Mouse (Mus musculus) adrenal gland, adult 2 months (tissue): ENCODE measurements around the gene Stx8. TPM values are rescaled to one million over a fixed set of nuclear protein-coding genes. Genes with fewer than 3 reads are reported as not detected.

Experiments
- DNase-seq: peaks from one replicate; pipeline ENCODE4 v3.0.0; 2021
- polyA plus RNA-seq: library from polyadenylated mRNA; depleted of rRNA; stranded (reverse); fragments of >200 nt; gene quantifications from 2 replicates; pipeline ENCODE4 v1.2.3, GENCODE M21; 2012
- total RNA-seq, 2 experiments: library from RNA; stranded (reverse); gene quantifications; 2 replicates each; pipeline ENCODE4 v1.2.3; 2021

The Stx8 gene
- total and polyA plus RNA-seq, 3 experiments, result 2.2 to 36.1 (median 28.5) TPM

DNA sequence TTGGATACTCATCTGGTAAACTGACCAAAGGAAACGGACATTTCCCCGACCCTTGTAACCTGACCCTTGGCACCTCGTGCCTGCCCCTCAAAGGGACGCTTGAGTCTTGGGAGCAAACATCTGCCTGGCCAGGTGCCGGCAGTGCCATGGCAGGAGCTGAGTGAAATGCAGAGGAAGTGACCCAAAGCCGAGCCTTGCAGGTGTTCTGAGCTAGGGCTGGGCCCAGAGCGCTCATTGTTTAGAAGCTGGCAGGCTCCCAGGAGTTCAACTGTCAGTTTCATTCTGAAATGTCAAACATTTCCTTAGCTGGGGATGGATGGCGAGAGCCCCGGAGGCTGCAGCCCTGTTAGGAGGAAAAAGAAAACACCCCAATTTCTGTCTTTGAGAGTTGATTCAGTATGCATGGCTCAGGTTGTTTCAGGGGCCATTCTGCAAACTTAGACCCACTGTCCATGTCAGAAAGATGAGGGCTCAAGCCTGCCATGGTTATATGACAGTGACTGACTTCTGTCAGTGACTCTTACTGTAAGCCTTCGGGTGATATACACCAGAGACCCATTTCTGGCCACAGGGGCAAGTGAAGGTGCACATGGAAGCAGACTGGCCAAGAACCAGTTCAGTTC lies 233.9 kb downstream of the Stx8 start:
- DNase-seq, result no peak

DNA sequence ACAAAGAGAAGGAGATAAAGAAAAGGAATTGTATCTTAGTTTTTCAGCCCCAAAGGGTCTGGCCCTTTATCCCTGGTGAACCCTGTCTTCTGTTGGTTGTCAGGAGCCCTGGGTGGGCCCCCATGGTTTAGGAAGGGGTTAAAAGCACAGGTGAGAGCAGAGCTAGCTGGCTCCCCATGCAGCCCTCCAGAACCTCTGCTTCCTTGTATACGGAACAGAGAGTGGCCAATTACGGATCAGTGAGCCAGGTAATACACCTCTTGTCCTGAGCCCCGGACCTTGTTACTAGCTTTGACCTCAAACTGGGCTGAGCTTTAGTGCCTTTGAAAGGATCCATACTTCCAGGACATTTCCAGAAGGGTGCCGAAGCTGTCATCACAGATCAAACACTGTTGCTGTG lies 234.5 kb downstream of the Stx8 start:
- DNase-seq, result no peak

DNA sequence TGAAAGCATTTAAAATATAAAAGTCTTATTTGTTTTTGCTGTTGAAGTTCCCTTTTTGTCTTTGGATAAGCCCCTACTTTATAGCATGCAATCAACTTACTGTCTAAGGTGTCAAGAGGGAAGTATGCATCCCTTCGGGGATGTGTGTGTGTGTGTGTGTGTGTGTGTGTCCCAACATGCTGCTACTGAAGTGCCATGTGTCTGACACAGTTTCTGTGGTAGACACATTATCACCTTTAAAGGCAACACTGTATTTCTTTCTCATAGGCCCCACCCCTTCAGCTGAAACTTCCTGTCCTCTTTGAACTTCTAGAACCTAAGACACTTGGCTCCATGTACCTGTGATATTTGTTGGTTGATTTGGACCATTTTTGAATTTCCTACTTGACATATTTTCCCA lies 235.1 kb downstream of the Stx8 start:
- DNase-seq, result no peak

DNA sequence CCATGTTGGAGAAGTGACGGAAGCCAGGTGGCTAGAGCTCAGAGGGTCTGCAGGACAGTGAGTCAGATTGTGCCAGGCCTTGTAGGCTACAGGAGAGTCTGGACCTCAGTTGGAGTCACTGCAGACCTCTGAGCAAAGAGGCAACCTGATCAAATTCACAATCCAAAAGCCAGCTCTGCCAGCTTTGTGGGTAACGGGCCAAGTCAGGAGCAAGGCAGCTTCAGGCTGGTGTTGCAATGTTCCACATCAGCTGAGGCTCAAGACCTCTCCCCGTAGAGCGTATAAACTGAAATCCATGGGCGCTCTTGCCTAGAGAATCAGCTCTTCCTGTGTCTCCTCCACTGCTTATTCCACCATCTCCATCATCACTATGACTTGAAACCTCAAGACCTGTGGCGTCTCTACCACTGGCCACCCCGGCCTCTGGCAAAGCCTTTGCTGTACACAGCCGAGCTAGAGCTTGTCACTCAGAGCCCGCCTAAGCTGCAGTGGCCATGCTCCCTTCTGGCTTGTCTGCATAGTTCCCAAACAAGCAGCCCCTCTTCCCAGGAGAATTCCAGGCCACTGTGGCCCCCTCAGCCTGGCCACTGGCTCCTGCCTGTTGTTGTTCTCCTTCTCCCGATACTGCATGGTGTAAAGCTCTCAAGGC lies 235.9 kb downstream of the Stx8 start:
- DNase-seq, result no peak

DNA sequence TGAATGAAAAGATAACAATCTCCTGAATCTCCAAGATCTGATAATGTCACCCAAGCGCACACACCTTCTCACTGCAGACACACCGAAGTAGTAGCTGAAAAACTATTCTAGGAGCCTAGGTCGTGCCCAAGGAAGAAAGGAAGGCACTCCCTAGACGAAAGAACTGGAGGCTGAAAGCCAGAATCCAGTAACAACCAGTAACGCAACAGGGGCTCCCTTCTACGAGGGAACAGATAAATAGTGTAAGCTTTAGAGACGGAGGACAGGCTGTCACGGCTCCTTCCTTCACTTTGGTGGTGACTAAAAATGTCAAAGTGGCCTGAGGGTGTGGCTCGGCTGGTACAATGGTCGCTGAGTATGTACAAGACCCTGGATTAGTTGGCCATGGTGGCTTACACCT lies 236.6 kb downstream of the Stx8 start:
- DNase-seq, result no peak

DNA sequence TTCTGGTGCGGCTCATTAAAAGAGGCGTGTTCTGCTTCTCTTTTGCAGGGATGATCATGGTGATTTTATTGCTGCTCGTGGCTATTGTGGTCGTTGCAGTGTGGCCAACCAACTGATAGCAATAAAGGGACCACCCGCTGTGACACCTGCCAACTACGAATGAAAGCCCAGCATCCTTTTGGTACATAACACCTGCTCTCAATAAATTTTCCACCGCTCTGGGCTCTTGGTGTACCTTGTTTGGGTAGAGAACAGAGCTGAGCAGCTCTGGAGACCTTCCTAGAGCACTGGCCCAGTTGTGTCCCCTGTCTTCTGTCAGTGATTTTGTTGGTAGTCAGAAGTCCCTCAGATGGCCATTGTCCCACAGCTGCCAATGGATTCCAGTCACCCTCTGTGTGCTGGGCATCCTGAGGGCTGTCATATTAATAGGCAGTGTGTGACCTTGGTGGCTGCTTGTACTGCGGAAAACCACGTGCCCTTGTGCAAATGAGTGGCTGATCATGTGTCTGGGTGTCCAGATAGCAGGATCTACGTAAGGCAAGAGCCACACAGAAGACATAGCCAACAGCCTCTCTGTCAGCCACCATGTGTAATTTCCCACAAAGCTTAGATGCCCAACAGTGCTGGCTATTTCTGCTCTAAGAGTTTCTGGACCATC lies 237.8 kb downstream of the Stx8 start:
- peak; percentile 21 for DNase-seq

DNA sequence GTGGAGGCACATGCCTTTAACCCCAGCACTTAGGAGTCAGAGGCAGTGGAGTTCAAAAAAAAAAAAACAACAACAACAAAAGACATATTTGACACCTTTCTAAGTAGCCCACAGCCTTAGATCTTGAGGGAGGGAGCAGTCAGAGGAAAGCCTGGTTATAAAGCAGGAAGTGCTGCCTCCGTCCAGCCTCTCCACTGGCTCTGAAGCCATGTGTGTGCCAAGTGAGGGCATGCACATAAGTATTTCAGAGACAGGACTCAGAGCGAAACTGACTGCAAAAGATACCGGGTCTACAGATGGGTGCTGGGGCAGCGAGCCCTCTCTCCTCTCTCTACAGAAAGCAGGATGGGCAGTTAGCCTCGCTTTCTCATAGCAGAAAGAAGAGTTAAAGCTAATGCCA lies 238.4 kb downstream of the Stx8 start:
- DNase-seq, result no peak

DNA sequence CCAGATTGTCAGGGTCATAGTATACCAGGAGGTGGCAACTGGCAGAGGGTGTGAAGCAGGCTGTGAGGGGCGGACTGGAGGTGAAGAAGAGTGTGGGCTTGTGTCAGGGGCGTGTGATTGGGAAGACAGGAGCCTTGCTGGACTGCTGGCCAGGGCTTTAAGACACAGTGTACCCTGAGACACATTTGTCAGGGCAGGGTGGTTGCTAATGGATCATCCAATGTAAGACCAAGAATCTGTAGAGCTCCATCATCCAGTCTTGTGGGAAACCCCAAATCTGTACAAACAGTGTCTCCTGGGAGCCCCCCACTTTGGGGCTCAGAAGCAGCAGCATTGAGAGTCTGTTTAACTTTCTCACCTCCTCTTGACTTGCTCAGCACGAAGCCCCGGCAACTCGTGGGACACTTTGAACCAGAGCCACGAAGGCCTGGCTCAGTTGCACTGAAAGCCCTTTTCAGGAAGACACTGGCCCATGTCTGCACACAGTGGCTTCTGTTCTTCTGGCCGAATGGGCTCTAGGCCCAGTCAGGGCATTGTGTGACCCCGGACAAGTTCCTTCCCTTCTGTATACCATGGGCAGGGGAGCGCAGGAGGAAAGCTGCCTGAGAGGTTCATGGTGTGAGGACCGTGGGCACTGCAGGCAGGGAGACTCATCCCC lies 239.7 kb downstream of the Stx8 start:
- DNase-seq, result no peak

DNA sequence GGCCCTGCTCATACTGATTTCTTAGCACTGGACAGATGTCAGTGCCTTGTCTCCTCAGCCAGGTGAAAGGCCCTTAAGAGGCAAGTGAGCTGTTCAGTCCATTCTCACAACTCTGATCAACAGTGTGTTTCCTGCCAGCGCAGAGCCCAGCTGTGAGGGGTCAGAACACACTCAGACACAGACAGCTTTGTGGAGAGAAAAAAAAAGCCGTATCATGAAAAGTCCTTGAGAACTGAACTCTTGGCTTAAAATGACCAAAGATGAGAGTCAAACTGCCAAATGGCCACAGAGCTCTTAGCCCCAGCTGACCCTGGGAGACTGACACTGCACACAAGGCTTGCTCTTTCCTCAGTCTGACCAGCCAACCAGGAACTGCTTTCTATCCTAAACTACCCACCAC lies 242.0 kb downstream of the Stx8 start:
- no peak for DNase-seq

DNA sequence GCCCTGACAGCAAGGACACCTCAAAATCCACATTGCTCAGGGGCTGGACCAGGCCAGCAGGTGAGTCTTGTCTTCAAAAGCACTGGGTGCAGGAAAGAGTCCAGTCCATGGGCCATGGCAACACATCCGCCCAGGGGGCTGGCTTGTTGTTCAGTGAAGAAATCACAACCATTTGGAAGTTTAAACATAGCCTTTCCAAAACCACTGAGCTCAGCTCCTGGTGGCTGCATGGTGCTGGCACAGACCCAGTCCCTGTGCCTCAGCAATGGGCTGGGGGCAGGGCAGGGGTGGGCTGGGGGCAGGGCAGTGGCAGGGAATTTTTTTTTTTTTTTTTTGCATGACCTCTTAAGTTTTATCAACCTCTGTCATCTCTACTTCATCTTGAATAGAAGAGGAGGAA lies 242.6 kb downstream of the Stx8 start:
- no peak for DNase-seq

DNA sequence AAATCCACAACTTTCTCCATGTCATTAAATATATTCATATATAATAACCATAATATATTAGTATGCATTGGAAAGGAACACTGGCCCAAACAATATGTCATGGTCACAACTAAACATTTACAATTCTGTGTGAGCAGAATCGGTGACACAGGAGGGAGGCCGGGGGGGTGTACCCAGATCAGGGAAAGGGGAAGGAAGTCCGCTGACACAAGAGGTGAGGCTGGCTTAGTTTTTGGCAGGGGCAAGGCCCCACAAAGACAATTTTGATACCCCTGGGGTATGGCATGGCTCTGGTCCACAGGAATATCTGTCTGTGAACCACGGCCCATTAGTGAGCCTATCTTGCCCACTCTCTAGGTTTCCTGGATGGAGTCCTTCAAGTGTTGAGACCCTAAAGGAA lies 243.5 kb downstream of the Stx8 start:
- DNase-seq, result no peak

DNA sequence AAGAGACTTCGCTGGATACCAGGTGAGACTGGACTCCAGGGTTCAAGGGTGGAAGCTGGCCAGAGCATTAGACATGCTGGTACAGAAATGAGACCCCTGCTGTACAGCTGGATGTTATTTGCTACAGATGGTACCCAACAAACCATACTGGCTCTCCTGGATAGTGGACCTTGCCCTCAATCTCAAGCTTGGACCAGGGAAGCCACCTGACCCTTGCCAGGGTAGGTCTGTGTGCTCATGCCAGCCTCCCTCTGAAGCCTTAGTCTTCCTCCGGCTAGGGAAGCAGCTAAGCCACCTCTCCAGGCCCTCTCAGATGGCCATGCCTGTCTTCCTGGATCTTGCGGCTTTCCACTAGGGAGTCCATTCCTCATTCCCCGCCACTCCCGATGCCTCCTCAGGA lies 244.7 kb downstream of the Stx8 start:
- DNase-seq, result no peak

DNA sequence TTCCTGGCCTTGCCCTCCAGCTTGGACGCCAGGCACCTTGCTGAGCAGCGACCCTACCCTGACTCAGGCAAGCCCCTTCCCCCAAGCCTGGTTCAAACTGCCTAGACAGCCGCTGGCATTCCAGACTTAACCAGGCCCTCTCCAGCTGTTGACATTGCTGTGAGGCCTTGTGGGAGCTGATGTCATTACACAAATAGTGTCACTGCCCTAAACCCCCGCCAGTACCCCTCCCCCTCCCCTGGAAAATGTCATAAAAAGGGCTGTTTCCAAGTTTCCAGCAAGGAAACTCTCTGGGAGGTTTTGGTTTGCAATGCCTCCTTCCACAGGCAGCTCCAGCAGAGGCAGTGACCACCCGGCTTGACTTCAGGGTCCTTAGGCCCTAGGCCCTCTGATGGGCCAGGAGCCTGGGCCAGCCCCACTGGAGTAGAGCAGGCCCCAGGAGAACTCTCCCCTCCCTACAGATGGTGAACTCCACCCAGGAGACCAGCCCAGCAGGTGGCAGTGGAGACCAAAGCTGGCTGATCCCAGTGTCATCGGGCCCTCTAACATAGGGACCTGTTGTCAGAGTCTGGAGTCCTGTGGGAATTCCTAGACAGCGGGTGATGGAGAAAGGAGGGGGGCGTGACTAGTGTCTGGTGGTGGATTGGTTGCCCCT lies 246.1 kb downstream of the Stx8 start:
- peak; percentile 42 for DNase-seq

DNA sequence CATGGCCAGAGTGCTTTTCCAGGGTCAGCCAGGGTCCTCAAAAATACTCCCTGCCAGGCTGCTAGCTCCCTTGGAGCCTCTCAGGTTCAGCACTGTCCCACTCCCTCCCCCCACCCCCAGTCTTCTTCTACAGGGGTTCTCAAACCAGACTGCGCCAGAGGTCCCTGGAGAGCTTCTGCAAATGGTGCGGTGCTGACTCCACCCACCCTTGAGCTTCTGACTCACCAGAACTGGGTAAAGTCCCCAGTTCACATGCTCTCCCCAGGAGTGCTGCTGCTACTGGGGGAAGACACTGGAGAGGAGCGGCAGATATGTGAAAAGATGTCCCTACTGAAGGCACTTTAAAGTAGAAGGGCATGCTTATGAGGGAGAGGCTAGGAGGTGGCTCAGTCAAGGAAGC lies 247.9 kb downstream of the Stx8 start:
- no peak for DNase-seq

DNA sequence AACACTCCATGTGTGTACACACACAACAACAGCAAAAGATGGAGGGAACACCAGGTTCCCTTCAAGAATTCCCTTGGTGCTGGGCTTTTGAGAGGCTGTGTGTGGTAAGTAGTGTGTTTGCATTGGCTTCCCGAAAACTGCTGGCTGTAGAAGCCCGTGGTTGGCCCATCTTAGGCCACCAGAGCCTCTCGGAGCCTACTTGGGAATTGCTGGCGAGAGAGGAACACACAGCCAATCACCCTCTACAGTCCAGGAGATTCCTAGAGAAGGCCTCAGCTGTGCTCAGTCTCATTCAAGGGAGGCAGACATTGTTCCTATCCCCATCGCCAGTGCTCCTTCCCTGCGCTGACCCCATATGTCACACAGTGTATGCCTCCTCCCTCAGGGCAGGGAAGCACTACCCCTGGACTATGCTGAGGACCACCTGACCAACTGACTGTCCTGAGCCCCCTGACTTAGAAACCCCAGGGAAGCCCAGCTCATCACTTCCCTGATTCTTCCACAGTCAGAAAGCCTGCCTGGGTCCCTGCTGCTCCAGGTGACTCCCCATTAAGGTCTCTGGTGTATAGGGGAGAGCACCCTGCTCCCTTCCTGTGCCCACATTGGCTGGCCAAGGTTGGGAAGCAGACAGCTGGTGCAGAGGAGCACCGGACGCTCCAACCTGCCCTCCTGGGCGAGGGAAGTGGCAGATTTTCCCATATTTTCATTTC lies 248.7 kb downstream of the Stx8 start:
- no peak for DNase-seq

DNA sequence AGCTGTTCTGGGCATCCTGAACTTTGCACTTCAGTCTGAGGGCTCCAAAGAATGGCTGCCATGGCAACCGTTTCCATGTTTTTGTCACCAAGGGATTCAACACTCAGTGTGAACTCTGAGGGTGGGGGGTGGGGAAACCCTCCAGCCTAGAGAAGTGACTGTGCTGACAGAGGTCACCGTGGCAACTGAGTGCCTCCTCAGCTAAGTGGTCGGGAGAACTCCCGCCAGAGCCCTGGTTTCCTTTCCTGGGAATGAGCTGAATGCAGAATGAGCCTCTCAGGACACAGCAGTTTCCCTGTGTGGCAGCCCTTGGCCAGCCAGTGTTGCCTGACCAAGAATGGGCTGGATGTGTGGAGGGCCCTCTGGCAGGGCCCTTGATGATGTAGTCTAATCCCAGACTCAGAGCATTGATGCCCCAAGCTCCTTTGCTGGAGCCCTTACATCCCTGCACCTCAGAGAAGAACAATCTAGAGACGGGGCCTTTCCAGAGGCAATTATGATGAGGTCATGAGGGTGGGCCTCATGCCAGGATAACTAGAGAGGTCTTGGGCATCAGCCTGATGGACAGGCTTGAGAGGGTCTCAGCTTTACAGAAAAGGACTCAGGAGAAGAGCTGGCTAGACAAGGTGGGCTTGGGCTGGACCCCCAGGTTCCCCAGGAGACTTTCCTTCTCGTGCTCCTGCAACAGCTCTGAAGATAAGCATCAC lies 249.4 kb downstream of the Stx8 start:
- DNase-seq, result no peak

DNA sequence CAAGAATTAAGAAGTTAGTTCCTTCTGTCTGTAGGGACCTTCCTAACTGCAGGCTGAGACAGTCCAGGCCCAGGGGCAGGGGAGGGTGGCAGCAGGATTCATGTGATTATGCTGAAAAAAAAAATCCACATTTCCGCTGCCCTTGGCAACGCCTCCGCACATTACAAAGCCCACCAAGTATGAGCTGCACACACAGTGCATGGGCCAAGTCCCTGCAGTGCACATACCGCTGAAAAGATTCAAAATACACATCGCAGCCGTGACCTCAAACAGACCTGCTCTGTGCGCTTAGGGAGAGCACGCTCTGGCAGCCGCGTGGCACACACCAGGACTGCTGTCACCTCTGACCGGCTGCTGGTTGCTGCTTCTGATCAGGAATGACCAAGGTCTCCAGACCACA lies 250.0 kb downstream of the Stx8 start:
- no peak for DNase-seq

DNA sequence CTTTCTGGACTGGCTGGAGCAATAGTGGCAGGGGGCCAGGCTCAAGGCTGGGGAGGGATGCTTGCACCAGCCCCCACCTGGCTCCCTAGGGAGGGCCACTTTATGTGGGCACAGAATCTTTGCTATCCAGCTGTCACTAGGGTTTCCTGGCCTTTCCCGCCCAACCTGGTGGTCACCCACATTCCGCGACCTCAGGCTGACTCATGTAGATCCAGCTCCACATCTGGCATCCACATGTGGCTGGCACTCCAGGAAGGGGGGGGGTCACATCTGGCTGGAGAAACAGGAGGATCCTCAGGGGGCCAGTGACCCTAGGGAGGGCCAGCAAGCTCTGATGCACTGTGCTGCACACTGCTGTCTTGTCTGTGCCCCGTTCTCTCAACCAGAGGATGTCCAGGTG lies 254.7 kb downstream of the Stx8 start:
- no peak for DNase-seq

DNA sequence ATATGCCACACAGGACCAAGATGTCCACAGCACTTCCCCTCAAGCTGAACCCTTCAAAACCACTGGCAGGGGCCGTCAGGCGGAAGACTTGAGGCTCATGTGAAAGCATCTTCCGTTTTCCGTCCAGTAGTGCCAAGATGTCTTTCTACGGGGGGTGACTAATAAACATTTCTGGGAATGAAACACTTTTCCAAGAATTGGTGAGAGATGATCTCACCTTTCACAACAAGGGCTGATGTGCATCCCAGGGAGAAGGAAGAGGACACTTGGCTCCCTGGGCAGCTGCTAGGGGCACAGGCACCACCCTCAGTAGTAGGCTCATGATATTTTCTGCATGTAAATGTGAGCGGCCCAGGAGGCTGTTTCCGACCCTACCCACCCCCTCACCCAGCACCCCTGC lies 256.2 kb downstream of the Stx8 start:
- DNase-seq, result no peak

DNA sequence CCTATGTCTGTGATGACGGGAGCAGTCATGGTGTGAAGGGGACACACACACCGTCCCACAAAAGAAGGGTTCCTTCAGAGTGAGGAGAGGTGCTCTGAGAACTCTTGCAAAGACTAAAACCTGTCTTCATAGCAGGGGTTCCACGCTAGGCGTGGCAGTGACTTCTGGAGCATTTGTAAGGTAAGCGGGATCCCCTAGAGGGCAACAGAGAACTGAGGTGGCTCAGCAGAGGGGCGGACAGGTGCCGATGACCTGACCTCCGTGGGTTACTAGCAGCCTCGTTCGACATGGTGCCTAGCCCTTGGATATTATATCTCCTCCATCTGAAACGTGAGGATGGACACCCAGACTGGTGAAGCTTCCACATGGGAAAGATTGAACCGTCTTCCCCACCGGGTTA lies 257.1 kb downstream of the Stx8 start:
- DNase-seq, result no peak

DNA sequence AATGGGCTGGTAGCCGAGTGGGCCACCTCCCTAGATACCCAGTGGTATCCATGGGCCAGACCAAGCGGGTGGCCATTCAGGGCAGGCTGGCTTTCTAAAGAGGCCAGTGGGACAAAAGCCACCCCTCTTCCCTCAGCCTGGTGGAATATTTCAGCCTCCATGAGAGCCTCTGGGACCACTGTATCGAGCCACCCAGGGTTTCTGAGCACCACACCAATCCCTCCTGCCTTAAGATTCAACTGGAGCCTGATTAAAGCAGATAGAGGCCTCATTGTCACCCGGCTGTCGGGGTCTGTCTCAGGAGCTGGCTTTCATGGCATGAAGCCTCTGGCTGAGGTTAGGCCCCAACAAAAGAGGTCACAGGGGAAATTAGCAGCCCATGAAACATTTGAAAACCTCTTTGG lies 260.7 kb downstream of the Stx8 start:
- DNase-seq, result no peak
